Mouse (Mus musculus) T-helper 1 cell (primary cell): Measurements from ENCODE around the gene Efhb.

Source experiments
- in situ Hi-C: fragments of 300-600 bp; cut with MboI, MseI; formaldehyde crosslinking; loops from one replicate; pipeline ENCODE4 v1.15.1; 2025; ENCODE audit warnings: high pct_unique_total_duplicates

Gene Efhb

DNA sequence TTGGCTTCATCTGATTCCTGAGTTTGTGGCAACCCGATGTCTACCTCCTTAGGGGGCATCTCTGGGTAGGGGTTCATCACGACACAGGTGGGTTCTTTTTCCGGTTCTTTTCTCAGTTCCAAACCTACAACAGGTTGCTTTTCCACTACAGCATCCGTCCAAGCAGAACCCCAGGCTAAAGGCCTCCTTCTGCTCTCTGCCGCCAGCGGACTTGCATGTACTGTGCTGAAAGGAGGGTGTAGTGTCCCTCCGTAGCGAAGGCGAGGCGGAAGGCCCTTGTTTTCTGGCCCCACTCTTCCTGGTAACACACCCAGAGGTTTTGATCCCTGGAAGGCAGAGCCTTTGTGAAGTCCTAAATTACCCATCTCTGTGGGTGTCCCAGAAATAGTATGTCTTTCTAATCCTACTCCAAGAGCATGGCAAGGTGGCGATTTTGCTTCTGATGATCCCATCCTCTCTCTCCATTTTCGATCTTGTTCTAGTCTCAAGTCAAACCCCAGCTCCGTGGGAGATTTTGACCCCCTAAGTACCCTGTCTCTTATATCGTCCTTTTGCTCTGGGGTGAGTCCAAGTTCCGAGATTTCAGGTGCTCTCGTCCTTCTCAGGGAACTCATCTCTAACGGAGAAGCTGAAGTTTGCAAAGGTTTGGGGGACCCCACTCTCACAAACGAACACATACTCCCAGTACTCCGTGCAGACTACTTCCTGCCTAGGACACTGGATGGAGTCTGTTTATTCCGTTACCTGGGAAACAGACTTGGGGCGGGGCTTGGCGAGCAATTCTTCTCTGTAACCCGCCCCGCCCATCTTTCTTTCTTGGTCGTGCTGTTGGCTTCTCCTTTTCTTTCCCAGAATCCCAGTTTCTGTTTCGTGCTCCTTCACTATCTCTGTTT is at the start of gene Efhb:
Gene Efhb (minus strand): TSS at position 719 of the 893 bp plus-strand sequence.
- in situ Hi-C loops, result no loop called here

DNA sequence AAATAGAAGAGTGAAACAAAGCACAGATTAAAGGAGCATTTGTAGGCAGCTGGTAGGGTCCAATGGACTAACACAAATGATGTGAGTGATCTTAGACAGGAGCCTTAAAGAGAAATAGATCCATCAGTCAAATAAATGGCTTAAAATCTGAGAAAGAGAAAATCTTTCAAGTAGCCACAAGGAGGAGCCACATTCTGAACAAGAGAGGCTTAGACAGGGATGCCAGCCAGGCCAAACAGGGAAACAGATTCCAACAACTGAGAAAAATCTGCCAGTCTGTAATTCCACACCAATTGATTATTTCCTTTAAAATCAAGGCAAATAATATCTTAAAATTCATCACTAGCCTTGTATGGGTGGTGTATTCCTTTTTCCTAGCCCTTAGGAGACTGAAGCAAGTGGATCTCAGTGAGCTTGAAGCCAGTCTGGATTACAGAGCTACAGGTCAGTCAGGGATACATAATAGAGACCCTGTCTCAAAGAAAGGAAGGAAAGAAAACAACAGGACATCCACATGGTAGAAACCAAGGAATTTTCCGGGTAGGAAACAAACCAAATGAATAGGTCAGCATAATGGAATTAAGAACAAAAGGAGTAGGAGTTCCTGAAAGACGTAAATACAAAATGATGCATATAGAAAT is 49.3 kb upstream of the Efhb start:
- in situ Hi-C loops, result no loop called here

DNA sequence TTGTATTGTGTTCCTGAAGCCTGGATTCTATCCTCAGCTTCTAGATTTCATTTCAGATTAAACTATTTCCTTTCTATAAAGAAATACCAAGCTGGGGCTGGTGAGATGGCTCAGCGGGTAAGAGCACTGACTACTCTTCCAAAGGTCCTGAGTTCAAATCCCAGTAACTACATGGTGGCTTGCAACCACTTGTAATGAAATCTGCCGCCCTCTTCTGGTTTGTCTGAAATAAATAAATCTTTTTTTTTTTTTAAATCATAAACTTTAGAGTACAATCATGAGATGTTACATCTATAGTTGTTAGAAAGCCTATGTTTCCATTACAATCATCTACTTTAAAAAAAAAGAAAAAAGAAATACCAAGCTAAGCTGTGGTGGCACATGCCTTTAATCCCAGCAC is 39.8 kb upstream of the Efhb start:
- in situ Hi-C loops, result no loop called here

DNA sequence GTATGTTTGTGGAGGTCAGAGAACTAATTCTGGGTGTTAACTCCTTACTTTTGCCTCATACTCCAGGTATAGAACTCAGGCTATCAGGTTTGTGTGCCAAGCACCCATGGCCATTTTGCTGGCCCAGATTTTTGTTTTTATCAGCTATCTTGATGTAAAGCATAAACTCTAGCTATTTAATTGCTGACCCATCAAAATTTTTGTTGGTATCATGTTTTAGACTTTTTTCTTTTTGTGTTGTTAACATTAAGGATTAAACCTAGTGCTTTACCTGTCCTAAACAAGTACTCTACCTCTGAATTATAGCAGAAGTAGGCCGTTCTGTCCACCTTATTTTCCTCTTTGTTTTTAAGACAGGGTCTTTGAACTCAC is 25.9 kb upstream of the Efhb start:
- in situ Hi-C loops, result loop anchor here (25.0 kb wide), 1 partner anchor 1352 kb away; no protein-coding TSS in a partner anchor

DNA sequence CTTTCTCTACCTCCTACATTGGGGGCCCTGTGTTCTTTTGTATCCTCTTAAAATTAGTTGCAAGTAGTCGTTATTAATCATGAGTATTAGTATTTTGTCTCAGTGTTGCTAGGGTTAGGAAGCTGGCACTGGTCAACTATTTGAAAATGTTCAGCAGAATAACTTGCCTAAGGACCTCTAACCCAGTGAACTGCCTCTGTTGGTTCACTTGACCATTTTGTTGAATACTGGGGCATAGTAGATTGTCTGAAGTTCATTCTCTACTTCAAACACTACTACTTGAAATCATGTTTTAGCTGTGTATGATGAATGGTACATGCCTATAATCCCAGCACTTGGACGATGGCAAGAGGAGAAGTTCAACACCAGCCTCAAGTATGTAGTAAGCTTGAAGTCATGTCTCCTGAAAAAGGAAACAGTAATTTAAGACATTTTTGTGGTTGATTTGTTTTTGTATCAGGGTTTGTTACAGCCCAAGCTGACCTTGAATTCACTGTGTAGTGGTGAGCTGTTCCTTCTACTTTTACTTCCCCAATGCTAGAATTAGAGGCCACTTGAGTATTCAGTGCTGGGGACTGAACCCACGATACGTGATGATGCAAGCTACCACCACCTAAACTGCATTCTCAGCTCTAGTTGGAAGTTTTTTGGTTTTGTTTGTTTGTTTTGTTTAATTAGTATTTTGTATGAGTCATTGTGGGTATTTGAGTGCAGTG is 25.3 kb upstream of the Efhb start:
- in situ Hi-C loops, result loop anchor here (25.0 kb wide), 1 partner anchor 1351 kb away; no protein-coding TSS in a partner anchor

DNA sequence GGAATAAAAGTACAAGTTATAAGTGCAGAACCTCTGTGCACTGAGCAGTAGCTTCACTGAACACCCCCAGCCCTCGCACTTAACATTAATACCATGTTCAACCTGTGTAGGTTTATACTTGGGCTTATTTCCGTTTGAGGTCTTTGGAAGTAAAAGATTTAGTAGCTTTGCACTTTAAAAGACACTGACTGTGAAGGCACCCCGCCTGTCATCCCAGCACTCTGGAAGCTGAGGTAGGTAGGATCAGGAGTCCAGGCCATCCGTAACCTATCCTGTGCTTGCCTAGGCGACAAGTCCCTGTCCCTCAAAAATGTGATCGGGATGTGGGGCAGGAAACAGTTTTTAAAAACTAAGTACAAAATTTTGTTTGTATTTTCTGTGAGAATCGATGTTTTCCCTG is 17.3 kb upstream of the Efhb start:
- in situ Hi-C loops, result loop anchor here (25.0 kb wide), 1 partner anchor 1343 kb away; no protein-coding TSS in a partner anchor

DNA sequence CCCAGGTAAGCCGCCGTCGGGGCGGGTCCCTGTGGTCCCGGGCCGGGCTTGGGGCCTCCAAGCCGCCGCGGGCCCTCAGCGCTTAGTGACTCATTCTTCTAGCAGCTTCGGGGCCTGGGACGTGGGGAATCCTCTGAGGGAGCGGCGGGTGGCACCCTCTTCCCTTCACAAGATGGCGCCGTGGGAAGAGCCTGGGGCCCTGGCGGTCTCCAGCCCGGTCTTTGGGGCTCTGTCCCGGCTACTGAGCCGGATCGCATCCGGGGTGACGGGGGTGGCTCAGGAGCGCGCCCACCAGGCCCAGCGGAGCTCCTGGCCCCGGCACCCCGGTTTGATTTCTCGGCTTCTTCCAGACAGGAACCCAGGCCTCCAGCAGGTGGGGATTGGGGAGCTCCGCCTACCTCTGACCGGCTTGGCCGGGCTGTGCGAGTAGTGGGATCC is 16.5 kb upstream of the Efhb start:
- in situ Hi-C loops, result loop anchor here (25.0 kb wide), 1 partner anchor 1342 kb away; no protein-coding TSS in a partner anchor

DNA sequence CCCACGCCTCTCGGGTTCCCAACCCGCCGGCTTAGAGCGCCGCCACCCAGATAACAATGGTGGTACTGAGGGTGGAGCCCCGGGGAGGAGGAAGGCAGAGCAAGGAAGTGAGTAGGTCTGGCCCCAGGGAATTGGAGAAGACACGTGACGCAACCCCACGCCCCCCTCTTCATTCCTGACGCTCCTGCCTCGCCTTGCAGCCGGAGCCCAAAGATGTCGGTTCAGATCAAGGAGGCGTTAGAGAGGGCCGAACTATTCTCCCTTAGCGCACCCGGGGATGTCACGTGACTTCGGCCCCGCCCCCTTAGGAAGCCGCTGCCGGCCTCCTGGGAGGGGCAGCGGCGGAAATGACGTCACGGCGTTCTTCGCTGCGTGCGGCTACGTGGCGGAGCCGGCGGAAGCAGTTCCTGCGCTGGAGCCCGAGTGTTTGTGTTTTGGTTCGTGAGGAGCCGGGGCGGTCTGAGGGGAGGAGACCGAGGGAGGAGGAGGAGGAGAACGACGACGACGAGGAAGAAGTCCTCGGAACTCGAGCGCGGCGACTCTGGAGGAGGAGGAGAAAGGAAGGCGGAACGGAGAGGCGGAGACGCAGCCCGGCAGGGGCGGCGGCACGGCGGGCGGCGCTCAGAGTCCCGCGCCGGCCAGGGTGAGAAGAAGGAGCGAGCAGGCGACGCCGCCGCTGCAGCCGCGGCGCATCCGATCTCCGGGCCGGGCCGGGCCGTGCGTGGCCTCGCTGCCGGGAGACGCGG is 15.9 kb upstream of the Efhb start, which contains the start of gene Rab5a:
Gene Rab5a (plus strand): TSS at position 377 of the 746 bp plus-strand sequence.
- in situ Hi-C loops, result loop anchor here (25.0 kb wide), 1 partner anchor 1342 kb away; no protein-coding TSS in a partner anchor

DNA sequence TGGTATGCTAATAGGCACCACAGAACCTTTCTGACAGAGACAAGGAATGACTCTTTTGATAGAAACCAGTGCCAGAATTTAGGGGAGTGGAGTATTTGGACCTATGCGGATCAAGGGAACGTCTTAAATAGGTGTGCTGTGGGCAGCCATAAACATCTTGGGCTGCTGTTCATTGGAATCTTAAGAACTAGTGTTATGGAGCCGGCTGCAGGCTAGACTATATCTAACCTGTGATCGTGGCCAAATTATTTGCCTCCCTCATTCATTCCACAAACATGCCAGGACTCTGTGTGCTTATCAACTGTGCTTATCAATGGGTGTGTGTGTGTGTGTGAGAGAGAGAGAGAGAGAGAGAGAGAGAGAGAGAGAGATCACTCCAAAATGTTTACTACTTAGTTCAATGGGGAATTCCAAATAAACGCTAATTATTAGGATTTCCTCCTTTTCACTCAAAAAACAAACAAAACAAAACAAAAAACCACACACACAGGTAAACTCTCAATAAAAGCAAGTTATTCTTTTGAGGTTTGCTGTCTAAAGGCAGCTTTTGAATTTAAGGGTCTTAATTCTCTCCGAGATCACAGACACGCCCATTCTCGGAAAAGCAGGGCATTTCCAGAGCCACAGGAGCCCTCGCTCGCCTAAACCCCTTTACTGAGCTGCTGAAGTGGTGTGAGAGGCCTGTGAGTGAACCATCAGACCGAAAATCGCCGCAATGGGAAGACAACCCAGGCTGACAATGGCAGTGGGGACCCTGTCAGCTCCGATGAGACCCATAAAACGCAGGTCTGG is 15.1 kb upstream of the Efhb start:
- in situ Hi-C loops, result loop anchor here (25.0 kb wide), 1 partner anchor 1341 kb away; no protein-coding TSS in a partner anchor

DNA sequence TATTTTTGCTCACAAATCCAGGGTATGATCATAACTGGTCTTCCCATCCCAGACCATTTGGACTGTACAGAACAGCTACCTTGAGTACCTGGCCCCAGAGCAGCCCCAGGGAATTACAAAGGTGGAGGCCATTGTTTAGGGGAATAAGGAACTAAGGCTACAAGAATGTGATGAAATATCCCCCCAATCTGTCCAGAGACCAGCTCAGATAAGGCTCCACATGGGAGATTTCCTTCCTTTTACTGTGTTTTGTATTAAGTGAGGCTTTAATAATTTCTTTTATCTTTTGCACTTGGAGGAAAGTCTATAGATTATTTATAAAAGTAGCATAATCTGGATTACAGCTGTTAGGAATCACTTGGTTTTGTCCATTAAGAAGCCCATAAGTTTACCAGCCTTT is 5.6 kb upstream of the Efhb start:
- in situ Hi-C loops, result no loop called here

DNA sequence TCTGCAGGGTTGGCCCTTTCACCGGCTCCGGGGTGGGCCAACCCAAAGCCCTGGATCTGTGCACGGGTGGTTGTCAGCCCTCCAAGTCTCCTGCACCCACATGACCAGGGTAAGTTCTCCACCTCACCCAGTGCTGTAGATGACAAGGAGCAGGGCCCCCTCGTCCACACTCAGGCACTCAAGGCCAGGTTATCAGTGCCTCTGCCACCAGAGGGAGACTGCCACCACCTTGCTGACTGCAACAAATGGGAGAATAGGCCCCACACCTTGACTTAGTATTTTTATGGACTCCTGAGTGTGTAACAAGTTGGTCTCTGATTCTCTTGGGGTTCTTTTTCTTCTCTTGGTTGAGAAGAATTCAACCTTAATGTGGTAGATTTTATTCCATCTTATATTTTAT is 2.4 kb upstream of the Efhb start:
- in situ Hi-C loops, result no loop called here

DNA sequence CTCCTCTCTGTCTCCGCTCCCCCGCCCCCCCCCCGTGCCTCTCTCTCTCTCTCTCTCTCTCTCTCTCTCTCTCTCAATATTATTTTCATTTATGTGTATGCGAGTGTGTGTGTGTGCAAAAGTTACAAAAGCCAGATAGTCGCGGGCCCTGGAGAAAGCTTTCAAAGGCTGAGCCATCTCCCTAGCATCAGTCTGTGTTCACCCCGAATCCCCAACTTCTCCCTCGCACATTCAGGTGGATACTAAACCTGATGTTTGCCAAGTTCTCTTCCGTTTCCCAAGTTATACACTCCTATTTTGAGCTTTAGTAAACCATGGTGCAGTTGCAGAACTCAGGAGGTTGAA is 347 bp upstream of the Efhb start:
- in situ Hi-C loops, result no loop called here

DNA sequence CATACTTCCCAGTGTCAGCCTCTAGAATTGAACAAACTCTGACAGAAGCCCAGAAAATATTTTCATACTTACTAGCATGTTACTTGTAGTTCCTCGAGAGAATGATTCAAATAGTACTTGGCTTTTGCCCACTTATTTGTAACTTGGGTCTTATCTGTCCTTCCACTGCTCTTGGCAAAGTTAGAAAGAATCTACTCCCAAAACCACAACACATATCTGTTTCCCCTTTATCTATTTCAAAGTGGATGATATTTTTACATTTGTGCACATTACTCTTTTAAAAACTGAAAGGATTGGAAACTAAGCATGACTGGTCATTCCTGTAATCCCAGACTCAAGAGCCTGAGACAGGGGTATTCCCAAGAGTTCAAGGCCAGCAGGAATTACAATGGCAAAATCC is 6.4 kb downstream of the Efhb start:
- in situ Hi-C loops, result no loop called here

DNA sequence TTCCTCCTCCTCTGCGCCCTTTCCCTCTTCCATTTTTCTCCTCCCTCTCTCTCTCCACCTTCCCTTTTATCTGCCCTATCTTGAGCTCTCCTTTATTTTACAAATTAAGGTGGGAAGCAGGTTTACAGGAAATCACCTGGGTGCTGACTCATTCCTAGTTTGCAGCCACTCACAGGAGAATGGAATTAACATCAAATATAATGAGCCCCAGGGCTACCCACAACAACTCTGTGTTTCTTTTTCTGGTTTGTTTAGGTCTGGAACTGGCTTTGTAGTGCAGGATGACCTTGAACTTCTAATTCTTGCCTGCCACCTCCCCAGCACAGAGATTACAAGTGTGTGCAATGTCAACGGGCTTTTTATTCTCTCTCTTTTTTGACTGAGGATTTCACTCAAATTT is 7.0 kb downstream of the Efhb start:
- in situ Hi-C loops, result no loop called here

DNA sequence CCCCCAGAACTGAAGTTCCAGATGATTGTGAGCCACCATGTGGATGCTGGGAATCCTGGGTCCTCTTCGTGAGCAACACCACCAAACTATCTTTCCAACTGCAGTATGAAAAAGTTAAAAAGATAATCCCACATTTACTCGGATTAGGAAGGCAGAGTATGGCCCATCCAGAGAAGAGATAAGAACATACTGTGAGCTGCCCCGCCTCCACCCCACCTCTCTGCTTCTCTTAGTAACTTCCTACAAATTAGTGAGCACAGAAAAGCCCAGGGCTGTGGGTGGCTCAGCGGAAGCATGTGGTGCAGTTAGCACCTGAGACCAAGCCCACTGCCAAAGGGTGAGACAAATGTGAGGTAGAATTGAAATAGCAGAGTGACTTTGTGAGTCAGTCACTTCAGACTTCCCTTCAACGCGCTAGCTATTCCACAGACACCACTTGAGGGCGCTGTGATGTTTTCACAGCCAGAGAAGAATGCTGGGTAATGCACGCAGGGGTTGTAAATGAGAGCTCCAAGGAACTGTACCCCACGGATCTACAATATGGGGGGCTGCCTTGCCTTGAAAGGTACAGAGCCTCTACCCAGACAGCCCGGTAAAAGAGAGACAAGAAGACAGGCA is 60.3 kb downstream of the Efhb start:
- in situ Hi-C loops, result no loop called here

DNA sequence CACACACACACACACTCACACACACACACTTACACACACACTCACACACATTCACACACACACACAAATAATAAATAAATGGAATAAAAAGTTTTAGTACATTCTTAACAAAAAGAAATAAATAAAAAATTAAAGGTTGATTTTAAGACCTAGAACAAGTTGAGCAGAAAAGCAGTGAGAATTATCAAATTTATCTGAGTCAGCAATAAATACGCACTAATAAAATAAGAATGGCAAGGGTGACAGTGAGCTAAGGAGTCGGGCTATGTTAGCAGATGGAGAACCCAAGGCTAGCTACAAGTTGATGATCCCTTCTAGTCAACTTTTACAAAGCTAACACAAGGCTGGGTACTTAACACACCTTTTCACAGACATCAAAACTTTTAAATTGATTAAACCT is 69.9 kb downstream of the Efhb start:
- in situ Hi-C loops, result no loop called here

DNA sequence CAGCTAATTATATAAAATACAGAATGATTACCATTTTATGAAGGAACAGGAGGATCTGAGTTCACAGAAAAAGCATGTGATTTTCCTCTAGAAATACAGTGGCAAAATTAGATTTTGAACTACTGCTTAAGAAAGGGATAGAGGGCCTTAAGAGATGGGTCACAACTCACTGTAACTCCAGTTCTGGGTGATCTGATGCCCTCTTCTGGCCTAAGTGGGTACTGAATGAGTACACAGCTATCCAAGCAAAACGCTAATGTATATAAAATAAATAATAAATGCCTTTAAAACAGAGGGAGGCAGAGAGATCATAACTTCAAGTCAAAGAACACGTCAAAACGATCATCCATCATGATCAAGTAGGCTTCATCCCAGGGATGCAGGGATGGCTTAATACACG is 73.6 kb downstream of the Efhb start:
- in situ Hi-C loops, result no loop called here

DNA sequence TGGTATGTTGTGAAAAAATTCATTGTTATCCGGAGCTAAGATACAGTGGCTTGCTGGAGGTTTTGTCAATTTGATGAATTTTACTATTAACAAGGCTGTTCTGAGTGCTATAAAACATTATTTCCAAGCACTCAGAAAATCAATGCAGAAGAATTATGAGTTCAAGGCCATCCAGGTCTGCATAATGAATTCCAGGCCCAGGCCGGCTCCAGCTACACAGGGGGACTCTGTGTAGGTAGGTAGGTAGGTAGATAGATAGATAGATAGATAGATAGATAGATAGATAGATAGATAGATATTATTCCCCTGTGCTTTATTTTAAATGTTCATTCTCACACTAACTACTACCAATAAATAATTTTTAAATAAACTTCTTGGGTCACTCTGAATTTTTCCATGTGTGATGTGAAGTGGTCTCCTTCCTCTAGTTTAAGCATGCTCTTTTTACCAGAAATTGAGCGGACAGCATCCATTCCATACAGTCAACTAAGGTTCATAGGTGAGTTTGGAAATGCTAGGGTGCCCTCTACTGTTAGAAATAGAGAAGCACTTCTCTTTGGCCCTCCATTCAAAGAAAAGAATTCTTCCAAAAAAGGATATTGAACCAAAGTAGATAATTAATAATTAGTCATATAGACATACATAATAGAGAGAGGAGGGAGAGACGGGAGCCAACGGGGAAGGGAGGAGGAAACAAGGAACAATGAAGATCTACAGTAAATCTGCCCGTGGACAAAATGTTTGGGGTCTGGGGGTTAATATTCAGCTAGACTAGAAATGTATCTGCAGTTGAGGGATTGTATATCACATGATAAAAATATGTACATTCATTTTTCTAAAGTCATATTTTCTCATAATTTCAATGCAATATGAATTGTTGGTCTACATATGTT is 75.3 kb downstream of the Efhb start:
- in situ Hi-C loops, result no loop called here

DNA sequence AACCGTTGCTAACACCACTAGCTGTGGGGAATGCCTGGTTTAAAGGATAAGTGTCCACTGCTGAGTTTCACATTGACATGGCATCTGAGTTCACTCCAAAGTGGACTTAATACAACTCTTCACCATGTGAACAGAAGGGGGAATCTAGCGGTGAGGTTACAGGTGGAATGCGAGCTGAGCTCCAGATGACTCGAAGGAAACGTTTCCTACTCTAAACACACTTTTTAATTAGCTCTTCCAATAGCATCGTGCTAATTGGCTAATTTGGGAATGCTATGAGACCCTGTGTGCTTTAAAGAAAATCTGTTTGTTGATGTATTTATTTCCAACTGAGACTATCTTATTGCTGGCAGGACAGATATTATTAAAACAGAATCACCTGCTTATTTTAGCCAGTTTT is 76.3 kb downstream of the Efhb start:
- in situ Hi-C loops, result no loop called here
